Mouse (Mus musculus) thymus, adult 2 months (tissue): ENCODE measurements around the gene Slamf7.

Source experiments
- CTCF ChIP-seq: fragments of 200-500 bp; IDR thresholded peaks from 2 replicates; pipeline ENCODE4 v1.5.1; 2012; ENCODE audit warnings: mild to moderate bottlenecking, control low read depth, low read length, moderate library complexity, borderline replicate concordance; ENCODE audit not compliant: control insufficient read depth, poor library complexity, insufficient read depth; ENCODE audit errors: extremely low read depth
- POLR2A ChIP-seq: fragments of 200-500 bp; IDR thresholded peaks from 2 replicates; pipeline ENCODE4 v1.6.1; 2012; ENCODE audit warnings: mild to moderate bottlenecking, low read length, control low read depth, moderate library complexity; ENCODE audit not compliant: control insufficient read depth, poor library complexity, insufficient read depth; ENCODE audit errors: extremely low read depth

- TF ChIP-seq CTCF = no peak
- no peak for TF ChIP-seq POLR2A
Measured at GRCm38 (mm10) chr1:171647716-171648115, 5.1 kb downstream of the Slamf7 start.
